Mouse (Mus musculus): ENCODE data around the gene Nav2.

- TF ChIP-seq POLR2A (IDR thresholded peaks at IDR 0.05; ENCODE audit: control insufficient read depth, extremely low read depth, insufficient read depth, low read length, poor library complexity) (no peak), CTCF (IDR thresholded peaks at IDR 0.05; ENCODE audit: borderline replicate concordance, control insufficient read depth, extremely low read depth, insufficient read depth, low read length, poor library complexity) (no peak)
Measured at GRCm38 (mm10) chr7:49505024-49505423, 596.5 kb downstream of the Nav2 start.
